Comparison of ENCODE assay signal across 11 mouse cellular contexts in the genomic region with DNA sequence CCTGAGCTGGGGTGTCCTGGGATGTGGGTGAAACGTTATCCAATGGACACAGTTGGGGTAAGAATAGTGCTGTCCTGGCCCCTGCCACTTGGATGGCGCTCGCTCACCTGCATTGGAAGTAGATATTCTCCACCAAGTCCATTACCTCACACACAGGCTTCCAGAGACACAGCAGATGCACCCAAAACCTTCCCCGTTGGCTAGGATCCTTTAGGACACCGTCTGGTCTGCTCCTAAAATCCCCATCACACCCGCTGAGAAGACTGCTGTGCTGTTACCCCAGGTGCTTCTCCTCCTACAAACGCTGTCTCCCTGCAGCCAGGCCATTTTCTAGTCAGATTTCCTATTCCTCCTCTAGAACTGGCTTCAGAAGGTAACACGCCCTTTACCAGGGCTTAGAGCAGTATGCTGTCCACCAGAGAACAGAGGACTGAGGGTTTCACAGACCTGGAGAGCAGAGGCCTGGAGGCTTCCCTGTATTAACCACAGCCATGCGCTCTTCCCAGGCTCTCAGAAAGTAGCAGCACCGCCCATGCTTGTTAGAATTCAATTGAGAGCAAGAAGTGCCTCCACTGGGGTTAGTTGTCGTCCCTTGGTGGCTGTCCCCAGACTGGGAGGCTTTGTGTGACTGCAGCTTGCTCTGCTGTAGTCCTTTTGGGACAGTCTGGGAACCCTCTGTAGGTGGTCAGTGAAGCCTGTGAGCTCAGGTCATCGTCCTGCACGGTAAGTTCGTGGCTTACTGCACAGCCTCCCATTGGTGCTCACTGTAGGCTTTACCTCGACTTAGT.
"Had no signal": no experiment of that assay in that cellular context is flagged by ENCODE, and none has a peak within 500 bp of the region (broad histone marks: within the 10 kb centered on the region; RNA-seq: fewer than 3 reads in every experiment).

No protein-coding gene starts in this region.

- H3K9me3 ChIP-seq: limb, embryonic 10.5 days; liver, embryonic 13.5 days; neural tube, embryonic 13.5 days had no signal

- H3K4me1 ChIP-seq: limb, embryonic 10.5 days had no signal

- ATAC-seq: liver, postnatal 0 days had no signal

- H3K27me3 ChIP-seq: liver, embryonic 13.5 days; neural tube, embryonic 13.5 days had no signal

- H3K4me2 ChIP-seq: liver, embryonic 13.5 days; neural tube, embryonic 13.5 days had no signal

- H3K4me3 ChIP-seq: layer of hippocampus, adult 2 months; limb, embryonic 10.5 days; liver, embryonic 13.5 days; neural tube, embryonic 13.5 days had no signal

- H3K9ac ChIP-seq: liver, embryonic 13.5 days; liver, postnatal 0 days; neural tube, embryonic 13.5 days had no signal

- DNase-seq: kidney, postnatal 10 days; kidney, postnatal 4 days; liver, embryonic 13.5 days; liver, postnatal 0 days; right cerebral cortex, postnatal 4 days; spleen, adult 18-20 months; thymus, adult 18-20 months; thymus, postnatal 14 days had no signal

- H3K27ac ChIP-seq: layer of hippocampus, adult 2 months; limb, embryonic 10.5 days; liver, embryonic 13.5 days; neural tube, embryonic 13.5 days had no signal
